Mouse (Mus musculus): ENCODE results near the gene Scp2. TPM values are rescaled to one million over a fixed set of nuclear protein-coding genes. Genes with fewer than 3 reads are reported as not detected.
"Not testable (repeated sequence)": the region's sequence is repeated elsewhere in the genome, so short reads cannot be mapped to it uniquely, and the experiment has no call there.

The Scp2 gene
- polyA plus RNA-seq, 1 experiment from 2014 or later, result 189 TPM

- WGBS, result 91% methylated on average over 2 of the region's 2 CpGs
- ATAC-seq (replicated peaks), result no peak
These were observed 60.8 kb downstream of the Scp2 start for GRCm38 (mm10) chr4:108083993-108084392.

DNA sequence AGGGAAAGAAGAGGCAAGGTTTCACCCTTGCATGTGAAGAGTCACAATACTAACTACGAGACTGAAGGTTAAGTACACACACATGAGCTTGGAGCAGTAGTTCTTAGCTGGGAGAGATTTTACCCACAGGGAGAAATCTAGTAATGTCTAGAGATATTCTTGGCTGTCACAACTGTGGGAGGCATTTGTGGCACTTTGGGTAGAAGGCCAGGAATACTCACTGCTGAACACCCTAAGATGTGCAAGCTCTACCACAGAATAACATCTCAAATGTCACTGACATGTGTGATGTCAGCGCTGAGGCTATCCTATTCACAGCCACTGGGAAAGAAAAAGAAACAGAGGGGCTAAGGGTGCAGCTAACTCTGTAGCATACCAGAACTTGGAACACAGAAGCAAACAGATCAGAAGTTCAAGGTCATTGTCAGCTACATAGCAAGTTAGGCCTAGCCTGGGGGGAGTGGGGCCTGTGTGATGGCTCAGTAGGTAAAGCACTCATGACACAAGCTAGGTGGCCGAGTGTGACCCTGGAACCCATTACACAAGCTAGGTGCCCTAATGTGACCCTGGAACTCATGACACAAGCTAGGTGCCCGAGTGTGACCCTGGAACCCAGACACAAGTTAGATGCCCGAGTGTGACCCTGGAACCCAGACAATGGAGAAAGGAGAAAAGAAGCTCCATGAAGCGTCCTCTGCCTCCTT is 61.6 kb downstream of the Scp2 start:
- Histone ChIP-seq H3K9ac (no peak overlapping the region), H3K27ac (no peak overlapping the region), H3K36me3 (replicated peaks) (no peaks in the 10 kb centered on the region), H3K27me3 (replicated peaks) (no peaks in the 10 kb centered on the region), H3K4me2 (no peak overlapping the region), H3K4me1 (no peaks in the 10 kb centered on the region), H3K4me3 (no peak overlapping the region), H3K9me3 (no peaks in the 10 kb centered on the region)
- 87% methylated on average over 6 of the region's 6 CpGs for WGBS
- no peak for ATAC-seq (replicated peaks)

More at GRCm38 (mm10) chr4:108083993-108084392, 60.8 kb downstream of the Scp2 start:
- no peaks in the 10 kb centered on the region for H3K9me3 ChIP-seq
- H3K4me3 ChIP-seq, result no peak overlapping the region
- no peaks in the 10 kb centered on the region for H3K27me3 ChIP-seq (replicated peaks)
- no peak overlapping the region for H3K4me2 ChIP-seq
- H3K36me3 ChIP-seq (replicated peaks), result no peaks in the 10 kb centered on the region
- no peak overlapping the region for H3K9ac ChIP-seq
- H3K4me1 ChIP-seq, result no peaks in the 10 kb centered on the region
- H3K27ac ChIP-seq, result no peak overlapping the region

DNA sequence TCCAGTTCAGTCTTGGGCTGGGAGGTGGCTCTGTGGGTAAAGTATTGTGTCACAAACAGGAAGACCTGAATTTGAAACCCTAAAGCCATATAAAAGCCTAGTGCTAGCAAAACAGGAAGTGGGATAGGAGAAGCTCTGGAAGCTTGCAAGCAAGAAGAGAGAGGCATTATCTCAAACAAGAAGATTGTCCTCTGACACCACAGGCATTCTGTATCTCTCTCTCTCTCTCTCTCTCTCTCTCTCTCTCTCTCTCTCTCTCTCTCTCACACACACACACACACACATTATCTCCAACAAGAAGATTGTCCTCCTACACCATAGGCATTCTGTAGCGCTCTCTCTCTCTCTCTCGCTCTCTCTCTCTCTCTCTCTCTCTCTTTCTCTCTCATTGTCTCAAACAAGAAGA is 62.4 kb downstream of the Scp2 start:
- no peaks in the 10 kb centered on the region for H3K9me3 ChIP-seq

GRCm38 (mm10) chr4:108080876-108081275 is 63.9 kb downstream of the Scp2 start:
- Histone ChIP-seq H3K4me2 (no peak overlapping the region), H3K4me1 (no peaks in the 10 kb centered on the region), H3K9me3 (no peaks in the 10 kb centered on the region), H3K4me3 (no peak overlapping the region), H3K9ac (no peak overlapping the region), H3K27ac (no peak overlapping the region), H3K27me3 (replicated peaks) (no peaks in the 10 kb centered on the region), H3K36me3 (replicated peaks) (no peaks in the 10 kb centered on the region)
- WGBS, result 59% methylated on average over 5 of the region's 5 CpGs
- no peak for ATAC-seq (replicated peaks)

More for the DNA sequence above, 62.4 kb downstream of the Scp2 start:
- ATAC-seq (replicated peaks), result no peak
- H3K4me3 ChIP-seq, result no peak overlapping the region
- 98% methylated on average over 2 of the region's 2 CpGs for WGBS
- no peaks in the 10 kb centered on the region for H3K27me3 ChIP-seq (replicated peaks)
- H3K9ac ChIP-seq, result no peak overlapping the region
- no peaks in the 10 kb centered on the region for H3K4me1 ChIP-seq
- H3K4me2 ChIP-seq, result no peak overlapping the region
- no peaks in the 10 kb centered on the region for H3K36me3 ChIP-seq (replicated peaks)
- H3K27ac ChIP-seq, result no peak overlapping the region

DNA sequence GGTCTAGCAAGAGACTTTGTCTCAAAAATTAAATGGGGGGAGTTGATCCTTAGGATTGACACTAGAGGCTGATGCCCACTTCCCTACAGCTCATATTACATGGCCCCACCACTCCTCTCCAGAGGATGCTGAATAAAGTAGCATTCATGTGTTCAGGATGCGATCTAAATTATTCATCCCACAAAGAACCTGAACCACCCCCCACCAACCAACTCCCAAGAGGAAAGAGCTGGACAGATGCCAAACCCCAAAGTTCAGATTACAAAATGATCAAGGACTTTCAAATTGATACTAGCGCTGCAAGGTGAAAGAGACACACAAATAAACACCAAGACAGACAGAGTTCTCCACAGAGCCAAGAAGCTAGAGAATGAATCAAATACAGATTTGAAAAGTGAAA is 65.0 kb downstream of the Scp2 start:
- H3K27ac ChIP-seq, result 0 out of 2 replicates have a peak overlapping the region, but pooled peaks have one; percentile 5
- no peaks in the 10 kb centered on the region for H3K4me1 ChIP-seq
- no peaks in the 10 kb centered on the region for H3K27me3 ChIP-seq (replicated peaks)
- H3K4me2 ChIP-seq, result no peak overlapping the region
- no peaks in the 10 kb centered on the region for H3K36me3 ChIP-seq (replicated peaks)
- no peak overlapping the region for H3K4me3 ChIP-seq
- H3K9me3 ChIP-seq, result no peaks in the 10 kb centered on the region
- no peak for ATAC-seq (replicated peaks)
- 15% methylated on average over 2 of the region's 2 CpGs for WGBS
- H3K9ac ChIP-seq, result no peak overlapping the region

GRCm38 (mm10) chr4:108079191-108079590 is 65.6 kb downstream of the Scp2 start:
- 79% methylated on average over 15 of the region's 15 CpGs for WGBS
- H3K36me3 ChIP-seq (replicated peaks); H3K9me3 ChIP-seq; H3K9ac ChIP-seq; H3K27ac ChIP-seq; ATAC-seq (replicated peaks); H3K4me2 ChIP-seq; H3K4me1 ChIP-seq; H3K27me3 ChIP-seq (replicated peaks); H3K4me3 ChIP-seq: not testable (repeated sequence)

DNA sequence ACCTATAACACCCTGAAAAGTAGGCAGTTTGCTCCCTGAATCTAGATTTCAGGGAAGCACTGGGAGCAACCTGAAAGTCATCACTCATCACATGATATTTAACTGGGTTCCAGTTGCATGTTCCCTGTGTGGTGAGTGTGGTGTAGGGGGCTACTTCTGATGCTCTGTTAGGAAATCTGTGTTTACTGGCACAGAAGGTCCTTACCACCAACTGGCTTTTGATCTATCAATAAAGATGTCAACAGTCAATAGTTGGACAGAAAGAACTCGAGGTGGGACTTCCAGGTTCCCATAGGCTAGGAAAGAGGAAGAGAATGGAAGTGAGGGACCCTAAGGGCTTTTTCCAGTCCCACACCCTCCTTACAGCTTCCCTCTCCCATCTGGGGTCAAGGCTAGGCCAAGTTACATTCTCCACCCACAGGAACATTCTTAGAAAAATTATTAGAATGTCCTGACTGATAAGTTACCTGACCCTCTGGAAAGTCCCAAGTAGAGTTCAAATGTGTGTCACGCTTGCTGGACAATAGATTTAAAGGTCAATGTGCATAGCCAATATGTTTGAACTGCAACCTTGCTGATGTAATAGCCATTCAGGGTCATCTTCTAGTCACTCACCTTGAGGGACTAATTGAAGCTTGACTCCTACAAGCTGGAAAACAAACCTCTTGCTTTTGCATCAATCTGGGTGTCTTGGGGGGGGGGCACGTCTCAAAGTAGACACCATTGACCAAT is 67.4 kb downstream of the Scp2 start:
- no peaks in the 10 kb centered on the region for H3K36me3 ChIP-seq (replicated peaks)
- no peak for ATAC-seq (replicated peaks)
- no peak overlapping the region for H3K9ac ChIP-seq
- 82% methylated on average over 3 of the region's 3 CpGs for WGBS
- no peak overlapping the region for H3K4me3 ChIP-seq
- H3K4me2 ChIP-seq, result no peak overlapping the region
- H3K27me3 ChIP-seq (replicated peaks), result no peaks in the 10 kb centered on the region
- H3K27ac ChIP-seq, result no peak overlapping the region
- no peaks in the 10 kb centered on the region for H3K9me3 ChIP-seq
- H3K4me1 ChIP-seq, result no peaks in the 10 kb centered on the region

- 82% methylated on average over 3 of the region's 3 CpGs for WGBS
- no peak overlapping the region for H3K4me3 ChIP-seq
- H3K36me3 ChIP-seq (replicated peaks), result no peaks in the 10 kb centered on the region
- H3K9me3 ChIP-seq, result no peaks in the 10 kb centered on the region
- no peak for ATAC-seq (replicated peaks)
- peaks cover 14% of the 10 kb centered on the region for H3K4me1 ChIP-seq
- no peak overlapping the region for H3K9ac ChIP-seq
- no peak overlapping the region for H3K4me2 ChIP-seq
- no peaks in the 10 kb centered on the region for H3K27me3 ChIP-seq (replicated peaks)
- no peak overlapping the region for H3K27ac ChIP-seq
These were observed 70.5 kb downstream of the Scp2 start for GRCm38 (mm10) chr4:108074204-108074823.

- ATAC-seq (replicated peaks), result no peak
- no peaks in the 10 kb centered on the region for H3K36me3 ChIP-seq (replicated peaks)
- H3K4me2 ChIP-seq, result no peak overlapping the region
- no peak overlapping the region for H3K9ac ChIP-seq
- H3K4me3 ChIP-seq, result no peak overlapping the region
- H3K27me3 ChIP-seq (replicated peaks), result no peaks in the 10 kb centered on the region
- no peaks in the 10 kb centered on the region for H3K9me3 ChIP-seq
- H3K27ac ChIP-seq, result no peak overlapping the region
- H3K4me1 ChIP-seq, result peaks cover 14% of the 10 kb centered on the region
- WGBS, result 99% methylated on average over 3 of the region's 3 CpGs
These were observed 72.7 kb downstream of the Scp2 start for GRCm38 (mm10) chr4:108072086-108072485.

DNA sequence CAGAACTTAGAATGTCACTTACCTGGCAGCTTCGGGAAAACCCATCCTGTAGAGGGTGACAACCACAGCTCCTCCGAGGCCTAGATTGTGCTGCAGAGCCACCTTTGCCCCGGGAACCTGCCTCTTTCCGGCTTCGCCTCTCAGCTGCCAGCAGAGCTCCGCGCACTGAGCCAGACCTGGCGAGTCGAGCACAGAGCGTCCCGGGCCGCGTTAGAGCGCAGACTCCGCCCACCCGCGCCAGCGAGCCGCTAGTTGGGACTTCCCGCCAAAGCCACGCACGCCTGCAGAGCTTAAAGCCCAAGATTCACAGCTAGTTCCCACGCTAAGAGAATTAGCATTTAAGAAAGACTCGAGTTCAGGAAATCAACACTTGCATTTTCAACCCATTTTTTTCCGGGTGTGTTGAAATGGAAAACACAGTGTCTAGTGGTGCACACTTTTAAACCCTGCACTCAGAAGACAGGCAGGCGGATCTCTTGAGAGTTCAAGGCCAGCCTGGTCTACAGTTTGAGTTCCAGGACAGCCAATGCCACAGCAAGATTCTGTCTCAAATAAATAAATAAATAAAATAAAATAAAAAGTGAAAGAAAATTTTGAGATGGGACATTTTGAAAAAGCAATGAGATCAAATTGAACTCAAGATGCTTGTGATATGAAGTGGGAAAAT is 73.4 kb downstream of the Scp2 start:
- Histone ChIP-seq H3K27me3 (replicated peaks) (no peaks in the 10 kb centered on the region), H3K9me3 (no peaks in the 10 kb centered on the region), H3K27ac (0 out of 2 replicates have a peak overlapping the region, but pooled peaks have one; percentile 50), H3K9ac (peak overlapping the region; percentile 42; the same call in 1 of the 2 replicates), H3K36me3 (replicated peaks) (peaks cover 1% of the 10 kb centered on the region; the same call in 1 of the 2 replicates), H3K4me3 (peak overlapping the region; percentile 62), H3K4me2 (peak overlapping the region; percentile 82), H3K4me1 (peaks cover 14% of the 10 kb centered on the region)
- ATAC-seq (replicated peaks), result peak; percentile 98
- 2% methylated on average over 26 of the region's 26 CpGs for WGBS

DNA sequence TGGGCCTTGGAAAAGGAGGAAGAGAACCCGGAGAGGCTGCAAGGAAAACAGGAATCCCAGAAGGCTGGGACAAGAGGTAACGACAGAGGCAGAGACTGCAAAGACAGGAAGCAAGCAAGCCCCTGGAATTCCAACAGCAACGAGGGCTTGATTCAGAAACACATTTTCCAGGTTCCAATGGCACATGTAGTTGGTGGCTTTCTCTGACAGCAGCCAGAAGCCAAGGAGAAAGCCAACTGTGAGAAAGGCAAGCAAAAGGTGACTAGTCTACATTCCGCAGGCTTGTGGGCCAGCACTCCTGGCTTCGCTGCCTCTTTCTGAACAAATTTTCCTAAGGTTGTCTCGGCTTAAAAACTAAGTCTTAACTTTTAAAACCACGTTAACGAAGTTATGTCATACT is 74.1 kb downstream of the Scp2 start:
- WGBS, result 12% methylated on average over 8 of the region's 8 CpGs

GRCm38 (mm10) chr4:108070286-108070685 is 74.5 kb downstream of the Scp2 start:
- H3K27ac ChIP-seq, result no peak overlapping the region
- ATAC-seq (replicated peaks), result no peak
- H3K27me3 ChIP-seq (replicated peaks), result no peaks in the 10 kb centered on the region
- H3K9me3 ChIP-seq, result no peaks in the 10 kb centered on the region
- H3K9ac ChIP-seq, result peak overlapping the region; percentile 42
- peaks cover 14% of the 10 kb centered on the region for H3K4me1 ChIP-seq
- WGBS, result 75% methylated on average over 4 of the region's 4 CpGs
- peak overlapping the region; percentile 62 for H3K4me3 ChIP-seq
- H3K36me3 ChIP-seq (replicated peaks), result peaks cover 6% of the 10 kb centered on the region; the same call in 1 of the 2 replicates
- H3K4me2 ChIP-seq, result peak overlapping the region; percentile 82

More for the DNA sequence above, 74.1 kb downstream of the Scp2 start:
- H3K4me3 ChIP-seq, result peak overlapping the region; percentile 62
- no peak overlapping the region for H3K27ac ChIP-seq
- H3K36me3 ChIP-seq (replicated peaks), result peaks cover 6% of the 10 kb centered on the region; the same call in 1 of the 2 replicates
- no peaks in the 10 kb centered on the region for H3K9me3 ChIP-seq
- no peaks in the 10 kb centered on the region for H3K27me3 ChIP-seq (replicated peaks)
- H3K4me1 ChIP-seq, result peaks cover 14% of the 10 kb centered on the region
- H3K4me2 ChIP-seq, result peak overlapping the region; percentile 82
- peak overlapping the region; percentile 42 for H3K9ac ChIP-seq
- ATAC-seq (replicated peaks), result no peak

All from midbrain, embryonic 15.5 days (tissue).